Mouse (Mus musculus) brain, embryonic 18.5 days (tissue): ENCODE measurements around the gene Preb.

Source experiments
- DNase-seq: peaks from one replicate; pipeline ENCODE4 v3.0.0-alpha.2; 2012; ENCODE audit warnings: low read depth, low spot score

Gene Preb

GRCm38 (mm10) chr5:30922581-30923041 is 37.5 kb downstream of the Preb start:
- no peak for DNase-seq

GRCm38 (mm10) chr5:30921256-30922033 is 38.7 kb downstream of the Preb start, which contains the start of gene Khk:
Gene Khk (plus strand): TSS chr5:30921431.
- DNase-seq, result peak; percentile 51

DNA sequence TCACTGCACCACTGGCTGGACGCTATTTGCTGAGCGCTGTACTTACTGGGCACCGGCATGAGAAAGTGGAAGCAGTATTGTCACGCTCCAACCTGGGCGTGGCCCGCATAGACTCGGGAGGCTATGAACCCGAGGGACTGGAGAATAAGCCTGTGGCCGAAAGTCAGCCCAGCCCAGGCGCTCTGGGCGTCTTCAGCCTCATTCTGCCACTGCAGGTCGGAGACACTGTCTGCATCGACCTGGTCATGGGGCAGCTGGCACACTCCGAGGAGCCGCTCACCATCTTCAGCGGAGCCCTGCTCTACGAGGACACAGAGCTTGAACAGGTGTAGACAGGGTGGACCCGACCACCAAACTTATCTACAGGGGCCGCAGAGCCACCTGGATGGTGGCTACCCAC is 39.5 kb downstream of the Preb start:
- no peak for DNase-seq

GRCm38 (mm10) chr5:30919831-30920614 is 40.1 kb downstream of the Preb start:
- no peak for DNase-seq

DNA sequence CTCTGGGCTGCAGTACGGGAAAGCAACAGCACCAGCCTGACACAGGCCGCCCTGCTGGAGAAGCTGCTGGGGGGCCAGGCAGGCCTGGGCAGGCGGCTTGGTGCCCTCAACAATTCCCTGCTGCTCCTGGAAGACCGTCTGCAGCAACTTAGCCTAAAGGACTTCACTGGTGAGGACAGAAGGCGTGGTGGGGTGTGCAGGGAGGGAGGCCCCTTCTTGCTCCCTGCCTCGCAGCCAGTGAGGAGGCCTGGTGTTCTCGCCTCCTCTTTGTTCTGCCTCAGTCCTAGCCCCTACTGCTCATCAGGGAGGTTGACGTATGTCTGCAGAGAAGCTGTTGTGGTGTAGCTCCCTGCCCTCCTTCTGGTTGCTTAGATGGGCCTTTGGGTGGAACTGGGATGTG is 41.5 kb downstream of the Preb start:
- DNase-seq, result no peak

- DNase-seq, result no peak
Observed at GRCm38 (mm10) chr5:30917891-30918670, 42.1 kb downstream of the Preb start.

DNA sequence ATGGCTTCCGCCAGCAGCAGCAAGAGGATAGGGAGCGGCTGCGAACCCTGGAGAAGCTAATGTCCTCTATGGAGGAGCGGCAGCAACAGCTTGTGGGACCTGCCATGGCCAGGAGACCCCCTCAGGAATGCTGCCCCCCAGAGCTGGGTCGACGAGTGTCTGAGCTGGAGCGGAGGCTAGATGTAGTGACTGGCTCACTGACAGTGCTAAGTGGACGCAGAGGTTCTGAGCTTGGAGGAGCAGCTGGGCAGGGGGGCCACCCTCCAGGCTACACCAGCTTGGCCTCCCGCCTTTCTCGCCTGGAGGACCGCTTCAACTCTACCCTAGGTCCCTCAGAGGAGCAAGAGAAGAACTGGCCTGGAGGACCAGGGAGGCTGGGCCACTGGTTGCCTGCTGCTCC is 42.8 kb downstream of the Preb start:
- no peak for DNase-seq

GRCm38 (mm10) chr5:30916841-30917240 is 43.3 kb downstream of the Preb start:
- no peak for DNase-seq

- DNase-seq, result peak; percentile 93
Observed at GRCm38 (mm10) chr5:30915974-30916433, 44.2 kb downstream of the Preb start.

DNA sequence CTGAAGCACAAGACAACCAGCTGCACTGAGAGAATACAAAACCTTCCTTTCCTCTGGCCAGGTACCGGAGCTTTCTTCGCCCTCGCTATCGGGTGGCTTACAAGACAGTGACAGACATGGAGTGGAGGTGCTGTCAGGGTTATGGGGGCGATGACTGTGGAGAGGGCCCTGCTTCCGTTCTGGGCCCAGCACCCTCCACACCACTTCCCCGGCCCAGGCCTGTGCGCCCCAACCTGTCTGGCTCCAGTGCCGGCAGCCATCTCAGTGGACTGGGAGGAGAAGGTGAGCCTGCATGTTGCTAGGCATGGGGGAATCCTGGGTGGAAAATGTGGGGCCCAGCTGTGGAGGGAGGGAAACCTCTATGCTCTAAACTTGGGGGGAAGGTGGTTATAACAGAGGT is 44.7 kb downstream of the Preb start:
- DNase-seq, result no peak

DNA sequence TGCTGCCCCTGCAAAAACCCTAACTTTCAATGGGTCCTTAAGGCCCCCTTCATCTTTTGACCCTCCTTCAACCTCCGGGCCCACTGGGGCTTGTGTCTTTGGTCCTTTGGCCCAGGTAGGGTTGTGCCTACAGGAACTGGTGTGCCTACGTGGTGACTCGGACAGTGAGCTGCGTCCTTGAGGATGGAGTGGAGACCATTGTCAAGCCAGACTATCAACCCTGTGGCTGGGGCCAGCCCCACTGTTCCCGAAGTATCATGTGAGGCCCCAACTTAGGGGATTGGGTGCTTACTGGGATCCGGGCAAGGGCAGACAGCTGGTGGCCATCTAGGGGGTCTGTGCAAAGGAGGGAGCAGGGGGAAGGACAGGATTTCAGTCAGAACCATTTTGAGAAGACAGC is 45.3 kb downstream of the Preb start:
- DNase-seq, result no peak

DNA sequence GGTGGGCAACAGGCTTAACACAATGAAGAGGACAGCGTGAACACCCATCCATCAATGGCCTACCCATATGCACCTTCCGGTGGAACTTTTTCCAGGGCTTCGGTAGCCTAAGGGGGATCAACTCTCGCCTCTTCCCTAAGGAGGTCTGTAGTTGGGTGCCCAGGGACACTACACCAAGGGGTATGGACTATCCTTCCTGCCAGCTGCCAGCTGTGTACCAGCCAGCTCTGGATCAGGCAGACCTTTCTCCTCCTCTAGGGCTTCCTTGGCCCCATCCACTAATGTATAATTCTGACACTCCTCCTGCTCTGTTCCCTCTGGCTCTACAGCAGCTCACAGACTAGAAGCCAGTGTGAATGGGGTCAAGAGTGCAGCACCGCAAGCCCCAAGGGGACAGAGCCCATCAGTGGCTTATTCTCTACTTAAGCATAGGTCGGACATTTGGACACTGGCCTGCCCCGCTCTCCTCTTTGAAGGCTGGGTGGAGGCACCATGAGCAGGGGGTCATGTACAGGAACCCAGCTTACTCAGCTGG is 46.0 kb downstream of the Preb start:
- DNase-seq, result no peak

- DNase-seq, result no peak
Observed at GRCm38 (mm10) chr5:30913060-30913841, 46.9 kb downstream of the Preb start, which contains the start of gene Emilin1. Gene Emilin1 (plus strand): TSS chr5:30913402.

DNA sequence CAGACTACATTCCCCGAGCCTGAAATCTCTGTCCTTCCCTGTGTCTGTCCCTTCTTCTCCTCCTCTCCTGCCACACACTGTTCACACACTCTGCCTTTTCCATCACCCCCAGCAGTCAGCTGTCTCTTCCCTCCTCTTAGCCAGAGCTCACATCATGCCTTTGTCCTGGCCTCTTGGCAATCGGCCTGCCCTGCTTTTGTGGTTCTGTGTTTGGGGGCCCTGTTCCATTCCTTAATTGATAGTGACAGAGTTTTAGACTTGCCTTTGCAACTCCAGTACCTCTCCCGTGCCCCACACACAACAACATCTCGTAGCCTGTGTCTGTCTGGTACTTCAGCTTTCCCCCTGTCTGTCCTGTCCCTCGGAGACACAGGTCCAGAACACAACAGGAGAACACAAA is 48.0 kb downstream of the Preb start:
- DNase-seq, result no peak

DNA sequence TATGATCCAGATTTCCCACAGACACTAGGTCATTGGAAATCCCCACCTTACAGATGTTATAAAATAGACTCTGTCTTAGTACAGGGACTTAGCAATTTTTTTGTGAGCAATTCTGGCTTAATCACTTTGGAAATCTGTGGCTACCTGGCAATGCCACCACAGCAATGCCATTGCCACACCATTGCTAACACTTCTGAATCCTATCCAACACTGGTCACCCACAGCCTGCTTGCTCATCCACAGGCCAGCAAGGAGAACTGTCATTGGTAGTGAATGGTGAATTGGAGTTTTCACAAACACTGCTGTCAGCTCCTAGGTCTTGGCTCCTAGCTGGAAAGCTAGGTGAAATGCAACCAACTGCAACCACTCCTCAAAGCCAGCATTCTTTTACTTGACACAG is 49.7 kb downstream of the Preb start:
- no peak for DNase-seq

DNA sequence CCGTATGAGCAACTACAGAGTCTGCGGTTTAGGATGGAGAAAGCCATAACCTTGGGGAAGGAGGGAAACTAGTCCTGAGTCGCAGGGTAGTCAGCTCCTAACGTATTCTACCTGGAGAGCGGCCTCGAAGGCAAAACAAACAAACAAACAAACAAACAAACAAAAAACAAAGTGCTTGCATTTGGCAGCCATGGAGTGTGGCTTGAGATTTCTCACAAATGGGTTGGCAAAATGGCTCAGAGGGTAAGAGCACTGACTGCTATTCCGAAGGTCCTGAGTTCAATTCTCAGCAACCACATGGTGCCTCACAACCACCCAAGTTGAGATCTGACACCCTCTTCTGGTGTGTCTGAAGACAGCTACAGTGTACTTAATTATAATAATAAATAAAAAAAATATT is 50.3 kb downstream of the Preb start:
- no peak for DNase-seq

- DNase-seq, result no peak
Observed at GRCm38 (mm10) chr5:30909300-30909659, 50.9 kb downstream of the Preb start.

DNA sequence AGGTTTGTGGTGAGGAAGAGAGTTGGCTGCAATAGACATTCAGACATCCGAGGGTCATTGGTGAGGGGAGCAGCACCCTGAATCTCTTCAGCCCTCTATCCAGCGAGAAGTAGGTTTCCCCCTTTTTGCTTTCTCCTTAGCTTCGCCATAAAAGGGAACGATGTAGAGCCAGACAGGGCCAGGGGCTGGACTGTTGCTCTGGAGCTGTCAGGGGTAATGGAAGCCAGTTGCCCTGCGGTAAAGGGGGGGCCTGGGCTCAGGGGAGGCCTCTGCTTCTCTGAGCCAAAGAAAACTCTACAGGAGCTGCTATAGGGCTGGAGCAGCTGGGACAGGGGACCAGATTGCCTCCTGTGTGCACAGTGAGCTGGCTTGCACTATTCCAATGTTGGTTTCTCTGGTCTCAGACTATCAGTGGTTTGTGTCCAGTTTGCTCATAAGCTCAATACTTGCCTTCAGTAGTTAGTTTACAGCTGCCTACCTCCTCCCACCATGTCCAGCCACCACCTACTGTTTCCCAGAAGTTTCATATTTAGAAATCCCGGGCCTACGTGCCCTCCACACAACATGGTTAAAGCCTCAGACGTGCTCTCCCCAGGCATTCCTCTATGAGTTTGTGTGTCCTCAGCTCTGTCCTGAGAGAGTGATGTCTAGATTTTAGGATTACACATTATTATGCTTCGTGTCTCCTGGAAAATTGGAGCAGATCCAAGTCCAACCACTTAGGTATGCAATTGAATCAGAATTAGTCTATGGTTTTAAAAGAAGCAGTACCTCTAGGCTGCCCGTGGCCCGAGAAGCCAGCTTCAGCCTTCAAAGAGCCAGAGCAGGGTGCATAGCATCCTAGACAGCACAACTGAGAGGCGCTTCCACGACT is 51.5 kb downstream of the Preb start:
- DNase-seq, result no peak

GRCm38 (mm10) chr5:30907413-30908059 is 52.6 kb downstream of the Preb start, which contains the start of gene Ost4:
Gene Ost4 (minus strand): TSS chr5:30907788.
- DNase-seq, result peak; percentile 89
